Mouse (Mus musculus) hindbrain, embryonic 13.5 days (tissue): ENCODE measurements around the gene Spi1. TPM values are rescaled to one million over a fixed set of nuclear protein-coding genes. Genes with fewer than 3 reads are reported as not detected.

Source experiments
- ATAC-seq: fragments of 200-750 bp; cut with Nextera tagmentation; 2 replicates; pipeline ENCODE4 v1.8.0; 2017; ENCODE audit warnings: moderate TSS enrichment; ENCODE audit not compliant: low FRiP score
- H3K27ac ChIP-seq: fragments of 300-500 bp; sonication (generic); 2 replicates; pipeline ENCODE4 v1.5.1; 2015; ENCODE audit warnings: inconsistent platforms, mild to moderate bottlenecking, moderate library complexity
- H3K27me3 ChIP-seq: fragments of 300-500 bp; sonication (generic); 2 replicates; pipeline ENCODE4 v1.6.1; 2015; ENCODE audit warnings: mild to moderate bottlenecking, inconsistent platforms
- H3K36me3 ChIP-seq: fragments of 300-500 bp; sonication (generic); 2 replicates; pipeline ENCODE4 v1.6.1; 2015; ENCODE audit warnings: mild to moderate bottlenecking, inconsistent platforms
- H3K4me1 ChIP-seq: fragments of 300-500 bp; sonication (generic); replicated peaks from 2 replicates; pipeline ENCODE4 v1.6.1; 2015; ENCODE audit warnings: inconsistent platforms
- H3K4me2 ChIP-seq: fragments of 300-500 bp; sonication (generic); 2 replicates; pipeline ENCODE4 v1.6.1; 2015; ENCODE audit warnings: inconsistent platforms, mild to moderate bottlenecking, moderate library complexity
- H3K4me3 ChIP-seq: fragments of 300-500 bp; sonication (generic); 2 replicates; pipeline ENCODE4 v1.5.1; 2015; ENCODE audit warnings: mild to moderate bottlenecking, inconsistent platforms
- H3K9ac ChIP-seq: fragments of 300-500 bp; sonication (generic); 2 replicates; pipeline ENCODE4 v1.6.1; 2015; ENCODE audit warnings: mild to moderate bottlenecking, inconsistent platforms
- H3K9me3 ChIP-seq: fragments of 300-500 bp; sonication (generic); 2 replicates; pipeline ENCODE4 v1.6.1; 2016; ENCODE audit warnings: inconsistent platforms
- WGBS: fragments of 180-500 bp; shearing (Covaris S2); methylation state at CpG from one replicate; pipeline ENCODE4 v1.1.7; 2015; 5-methylcytosine and 5-hydroxymethylcytosine counted together
- polyA plus RNA-seq: library from polyadenylated mRNA; unstranded; fragments of >200 nt; fragmentation: Nextera tagmentation; extraction: Ambion mirVana; gene quantifications from 2 replicates; pipeline ENCODE4 v1.2.1, GENCODE M21; 2015

Gene Spi1
- polyA plus RNA-seq, 1 experiment from 2014 or later = 3.9 TPM

DNA sequence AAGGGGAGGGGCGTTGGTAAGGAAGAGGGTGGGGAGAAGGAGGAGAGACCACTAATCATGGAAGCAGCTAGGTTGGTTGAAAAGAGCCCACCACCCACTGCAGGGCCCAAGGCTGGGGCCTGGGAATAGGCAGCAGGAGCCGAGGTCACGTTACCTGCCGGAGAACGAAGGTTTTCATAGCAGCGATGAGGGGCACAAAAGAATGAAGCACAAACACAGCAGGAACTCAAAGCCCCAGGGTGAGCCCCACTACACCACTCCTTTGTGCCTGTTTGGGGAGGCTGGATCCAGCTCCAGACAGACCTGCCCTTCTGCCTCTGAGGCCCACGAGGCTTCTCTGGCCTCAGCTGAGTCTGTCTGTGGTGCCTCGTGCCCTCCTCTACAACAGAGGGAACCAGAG lies 57.6 kb downstream of the Spi1 start:
- no peaks in the 10 kb centered on the region for H3K27me3 ChIP-seq
- H3K4me2 ChIP-seq = no peak overlapping the region
- H3K4me1 ChIP-seq = no peaks in the 10 kb centered on the region
- ATAC-seq = no peak
- no peak overlapping the region for H3K27ac ChIP-seq
- 78% methylated on average over 8 of the region's 8 CpGs for WGBS
- H3K4me3 ChIP-seq = no peak overlapping the region
- peaks cover 88% of the 10 kb centered on the region for H3K36me3 ChIP-seq
- H3K9ac ChIP-seq = no peak overlapping the region
- no peaks in the 10 kb centered on the region for H3K9me3 ChIP-seq

DNA sequence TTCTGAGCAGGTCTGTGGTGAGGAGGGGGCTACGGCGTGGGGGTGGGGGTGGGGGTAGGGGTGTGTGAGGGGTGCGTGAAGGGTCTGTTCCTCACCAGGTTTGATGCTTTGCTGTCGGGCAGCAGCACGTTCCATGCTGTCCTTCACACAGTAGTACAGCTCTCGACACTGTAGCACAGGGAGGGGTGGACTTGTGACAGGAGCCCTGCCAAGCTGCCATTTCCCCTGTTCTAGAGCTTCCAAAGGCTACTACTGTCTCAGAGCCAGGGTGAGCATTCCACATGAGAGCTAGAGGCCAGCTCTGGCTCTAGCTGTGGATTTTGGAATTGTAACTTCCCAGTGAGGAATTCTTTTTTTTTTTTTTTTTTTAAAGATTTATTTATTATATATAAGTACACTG lies 60.7 kb downstream of the Spi1 start:
- no peak overlapping the region for H3K4me3 ChIP-seq
- ATAC-seq = no peak
- 89% methylated on average over 6 of the region's 6 CpGs for WGBS
- H3K9ac ChIP-seq = no peak overlapping the region
- peaks cover 98% of the 10 kb centered on the region for H3K36me3 ChIP-seq
- no peaks in the 10 kb centered on the region for H3K4me1 ChIP-seq
- no peak overlapping the region for H3K27ac ChIP-seq
- no peaks in the 10 kb centered on the region for H3K27me3 ChIP-seq
- H3K4me2 ChIP-seq = no peak overlapping the region
- no peaks in the 10 kb centered on the region for H3K9me3 ChIP-seq

DNA sequence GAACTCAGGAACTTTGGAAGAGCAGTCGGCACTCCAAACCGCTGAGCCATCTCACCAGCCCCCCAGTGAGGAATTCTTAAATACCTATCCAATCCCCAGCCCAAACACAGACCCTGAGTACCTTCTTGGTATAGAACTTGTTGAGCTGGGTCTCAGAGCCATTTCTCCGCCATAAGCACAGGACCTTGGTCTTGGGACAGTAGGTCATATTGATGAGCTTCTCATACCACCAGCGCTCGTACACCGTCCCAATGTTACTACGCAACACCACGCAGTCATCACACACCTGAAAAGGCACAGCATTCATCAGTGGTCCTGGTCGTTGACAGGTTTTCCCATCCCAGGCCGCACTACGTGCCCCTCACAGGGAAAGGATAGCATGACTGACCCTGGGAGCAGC lies 61.2 kb downstream of the Spi1 start:
- Histone ChIP-seq H3K4me3 (no peak overlapping the region), H3K4me1 (no peaks in the 10 kb centered on the region), H3K9ac (no peak overlapping the region), H3K27me3 (no peaks in the 10 kb centered on the region), H3K27ac (no peak overlapping the region), H3K4me2 (no peak overlapping the region), H3K36me3 (peaks cover 96% of the 10 kb centered on the region), H3K9me3 (no peaks in the 10 kb centered on the region)
- WGBS = 98% methylated on average over 11 of the region's 11 CpGs
- no peak for ATAC-seq

DNA sequence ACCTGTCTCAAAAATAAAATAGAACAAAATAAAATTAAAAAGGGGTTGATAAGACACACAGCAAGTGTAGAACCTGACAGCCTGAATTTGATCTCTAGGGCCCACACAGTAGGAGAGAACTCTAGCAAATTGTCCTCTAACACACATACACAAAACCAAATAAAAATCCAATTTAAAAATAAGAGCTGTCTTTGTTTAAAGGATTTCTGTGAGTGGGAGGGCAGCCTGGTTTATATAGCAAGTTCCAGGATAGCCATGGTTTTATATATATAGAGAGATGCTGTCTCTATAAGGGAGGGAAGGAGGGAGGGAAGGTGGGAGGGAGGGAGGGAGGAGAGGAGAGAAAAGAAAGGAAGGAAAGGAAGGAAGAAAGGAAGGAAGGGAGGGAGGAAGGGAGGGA lies 65.9 kb downstream of the Spi1 start:
- Histone ChIP-seq H3K9me3 (no peaks in the 10 kb centered on the region), H3K4me3 (no peak overlapping the region), H3K27ac (no peak overlapping the region), H3K9ac (no peak overlapping the region), H3K4me2 (no peak overlapping the region), H3K4me1 (no peaks in the 10 kb centered on the region), H3K27me3 (no peaks in the 10 kb centered on the region), H3K36me3 (peaks cover 88% of the 10 kb centered on the region)
- no peak for ATAC-seq

DNA sequence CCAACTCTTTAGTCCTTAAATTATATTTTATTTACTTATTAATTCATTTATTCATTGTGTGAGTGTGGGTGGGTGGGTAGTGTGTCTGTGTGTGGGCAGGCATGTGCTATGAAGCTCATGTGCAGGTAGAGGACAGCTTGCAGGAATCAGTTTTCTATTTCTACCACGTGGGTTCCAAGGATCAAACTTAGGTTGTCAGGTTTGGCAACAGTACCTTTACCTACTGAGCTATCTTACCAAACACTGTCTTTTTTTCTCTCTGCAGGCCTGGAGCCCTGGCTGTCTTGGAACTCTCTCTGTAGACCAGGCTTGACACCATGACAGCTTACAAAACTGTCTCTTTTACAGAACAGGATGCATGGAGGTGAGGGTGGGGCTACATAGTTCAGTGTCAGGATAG lies 69.1 kb downstream of the Spi1 start:
- Histone ChIP-seq H3K27me3 (no peaks in the 10 kb centered on the region), H3K4me1 (no peaks in the 10 kb centered on the region), H3K4me2 (no peak overlapping the region), H3K27ac (no peak overlapping the region), H3K9ac (no peak overlapping the region), H3K36me3 (peaks cover 85% of the 10 kb centered on the region), H3K4me3 (no peak overlapping the region), H3K9me3 (no peaks in the 10 kb centered on the region)
- 86% methylated on average over 1 of the region's 1 CpGs for WGBS
- ATAC-seq = no peak

DNA sequence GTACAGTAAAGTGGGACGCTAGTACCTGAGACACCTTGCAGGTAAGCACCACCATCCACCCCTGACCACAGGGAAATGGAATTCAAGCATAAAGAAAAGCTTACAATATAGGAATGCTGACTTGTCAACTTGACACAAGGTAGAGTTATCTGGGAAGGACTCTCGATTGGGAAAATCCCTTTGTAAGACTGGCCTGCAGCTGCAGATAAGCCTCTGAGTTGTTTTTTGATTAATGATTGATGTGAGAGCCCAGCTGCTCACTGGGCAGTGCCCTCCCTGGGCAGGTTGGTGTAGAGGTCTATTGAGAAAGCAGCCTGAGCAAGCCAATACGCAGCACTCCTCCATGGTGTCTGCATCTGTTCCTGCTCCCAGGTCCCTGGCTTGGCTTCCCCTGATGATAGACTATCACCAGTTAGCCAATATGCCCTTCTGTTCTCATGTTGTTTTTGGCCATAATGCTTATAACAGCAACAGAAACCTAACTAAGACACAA lies 70.7 kb downstream of the Spi1 start:
- no peak overlapping the region for H3K4me3 ChIP-seq
- H3K9ac ChIP-seq = no peak overlapping the region
- peaks cover 87% of the 10 kb centered on the region for H3K36me3 ChIP-seq
- no peaks in the 10 kb centered on the region for H3K27me3 ChIP-seq
- no peaks in the 10 kb centered on the region for H3K9me3 ChIP-seq
- no peak overlapping the region for H3K4me2 ChIP-seq
- no peak for ATAC-seq
- no peak overlapping the region for H3K27ac ChIP-seq
- 86% methylated on average over 3 of the region's 3 CpGs for WGBS
- no peaks in the 10 kb centered on the region for H3K4me1 ChIP-seq

DNA sequence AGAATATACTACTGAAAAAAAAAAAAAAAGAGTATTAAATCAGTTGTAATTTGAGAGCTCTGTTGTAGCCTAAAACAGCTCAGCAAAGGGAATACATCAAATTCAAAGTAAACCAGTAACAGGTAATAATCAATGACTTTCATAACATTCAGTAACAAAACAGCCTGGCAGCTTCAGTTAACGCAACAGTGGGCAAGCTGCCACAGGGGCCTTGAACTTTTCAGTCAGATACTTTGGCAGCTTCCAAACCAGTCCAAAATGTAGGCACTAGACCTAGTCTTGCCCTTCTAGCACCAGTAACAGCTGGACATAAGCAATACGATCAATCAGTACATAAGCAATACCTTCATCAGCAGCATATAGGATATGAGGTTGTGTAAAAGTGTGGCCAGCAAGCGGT lies 71.9 kb downstream of the Spi1 start:
- Histone ChIP-seq H3K4me3 (no peak overlapping the region), H3K36me3 (peaks cover 86% of the 10 kb centered on the region), H3K9ac (no peak overlapping the region), H3K27ac (no peak overlapping the region), H3K9me3 (no peaks in the 10 kb centered on the region), H3K4me2 (no peak overlapping the region), H3K27me3 (no peaks in the 10 kb centered on the region), H3K4me1 (no peaks in the 10 kb centered on the region)
- 95% methylated on average over 3 of the region's 3 CpGs for WGBS
- no peak for ATAC-seq

DNA sequence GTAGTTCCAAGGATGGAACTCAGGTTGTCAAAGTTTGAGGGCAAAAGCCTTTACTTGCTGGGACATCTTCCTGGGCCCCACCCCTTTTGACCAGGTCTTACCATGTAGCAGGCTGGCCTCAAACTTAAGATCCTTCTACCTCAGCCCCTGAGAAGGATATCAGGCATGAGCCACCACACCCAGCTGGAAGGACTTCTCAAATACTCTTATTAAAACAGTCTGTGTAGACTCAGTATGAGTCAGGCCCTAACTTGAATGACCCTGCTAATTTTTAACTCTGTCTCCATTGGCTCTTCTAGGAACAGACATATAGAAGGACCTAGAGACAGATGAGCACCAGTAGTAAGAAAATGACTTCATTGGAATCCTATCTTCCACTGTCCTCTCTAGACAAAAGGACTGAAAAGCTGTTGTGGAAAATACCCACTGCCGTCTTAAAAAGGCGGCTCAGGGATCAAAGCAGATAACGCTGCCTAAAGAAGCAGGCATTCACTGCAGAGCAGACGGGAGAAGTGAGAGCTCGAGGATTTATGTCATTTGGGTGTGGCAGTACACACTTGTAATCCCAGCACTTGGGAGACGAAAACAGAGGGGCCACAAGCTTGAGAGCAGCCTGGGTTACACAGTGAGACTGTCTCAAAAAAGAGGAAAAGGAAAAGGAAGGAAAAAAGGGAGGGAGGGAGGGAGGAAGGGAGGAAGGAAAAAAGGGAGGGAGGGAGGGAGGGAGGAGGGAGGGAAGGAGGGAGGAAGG lies 75.0 kb downstream of the Spi1 start:
- H3K9ac ChIP-seq = no peak overlapping the region
- no peaks in the 10 kb centered on the region for H3K4me1 ChIP-seq
- H3K4me3 ChIP-seq = no peak overlapping the region
- no peaks in the 10 kb centered on the region for H3K9me3 ChIP-seq
- no peak overlapping the region for H3K27ac ChIP-seq
- peaks cover 90% of the 10 kb centered on the region for H3K36me3 ChIP-seq
- no peak for ATAC-seq
- H3K4me2 ChIP-seq = no peak overlapping the region
- H3K27me3 ChIP-seq = no peaks in the 10 kb centered on the region
- 28% methylated on average over 6 of the region's 6 CpGs for WGBS

DNA sequence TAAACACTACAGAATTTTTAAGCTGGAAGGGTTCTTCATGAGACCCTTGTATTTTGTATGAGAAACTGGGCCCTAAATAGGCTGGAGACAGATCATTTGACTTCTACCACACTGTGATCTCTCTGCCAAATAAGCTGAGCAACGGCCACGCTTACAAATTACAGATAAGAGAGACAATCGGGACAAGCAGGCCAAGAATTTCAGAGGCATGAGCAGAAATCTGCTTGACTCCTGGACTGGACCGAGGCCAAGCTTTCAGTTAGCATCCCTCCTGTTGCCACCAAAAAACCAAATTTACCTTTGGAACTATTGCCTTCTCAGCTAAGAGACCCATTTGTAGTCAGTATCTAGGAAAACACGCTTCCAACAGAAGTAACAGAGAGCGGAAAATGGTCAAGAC lies 78.4 kb downstream of the Spi1 start:
- 93% methylated on average over 6 of the region's 6 CpGs for WGBS

DNA sequence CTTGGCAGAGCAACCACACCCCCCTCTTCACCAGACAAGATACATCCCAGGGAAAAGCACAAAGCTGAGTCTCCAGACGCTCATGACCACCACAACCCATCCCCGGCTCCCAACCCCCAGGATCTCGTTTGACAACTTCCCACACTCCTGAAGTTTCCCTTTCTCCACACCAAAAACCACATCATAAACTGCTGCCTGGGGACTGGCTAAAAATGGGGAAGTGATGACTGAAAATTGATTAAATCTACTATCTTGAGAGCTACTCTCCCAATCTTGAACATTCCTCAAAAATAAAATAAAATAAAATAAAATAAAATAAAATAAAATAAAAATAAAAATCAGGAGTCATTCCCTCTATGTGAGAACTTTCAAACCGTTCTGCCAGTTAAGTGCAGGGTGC lies 80.8 kb downstream of the Spi1 start:
- no peaks in the 10 kb centered on the region for H3K4me1 ChIP-seq
- H3K36me3 ChIP-seq = peaks cover 91% of the 10 kb centered on the region
- H3K9ac ChIP-seq = no peak overlapping the region
- ATAC-seq = no peak
- no peaks in the 10 kb centered on the region for H3K9me3 ChIP-seq
- no peak overlapping the region for H3K27ac ChIP-seq
- no peaks in the 10 kb centered on the region for H3K27me3 ChIP-seq
- 92% methylated on average over 4 of the region's 4 CpGs for WGBS
- no peak overlapping the region for H3K4me2 ChIP-seq
- no peak overlapping the region for H3K4me3 ChIP-seq

More for the DNA sequence above, 78.4 kb downstream of the Spi1 start:
- Histone ChIP-seq H3K9ac (no peak overlapping the region), H3K27me3 (no peaks in the 10 kb centered on the region), H3K4me2 (no peak overlapping the region), H3K4me1 (no peaks in the 10 kb centered on the region), H3K27ac (no peak overlapping the region), H3K9me3 (no peaks in the 10 kb centered on the region), H3K4me3 (no peak overlapping the region), H3K36me3 (peaks cover 92% of the 10 kb centered on the region)
- no peak for ATAC-seq

DNA sequence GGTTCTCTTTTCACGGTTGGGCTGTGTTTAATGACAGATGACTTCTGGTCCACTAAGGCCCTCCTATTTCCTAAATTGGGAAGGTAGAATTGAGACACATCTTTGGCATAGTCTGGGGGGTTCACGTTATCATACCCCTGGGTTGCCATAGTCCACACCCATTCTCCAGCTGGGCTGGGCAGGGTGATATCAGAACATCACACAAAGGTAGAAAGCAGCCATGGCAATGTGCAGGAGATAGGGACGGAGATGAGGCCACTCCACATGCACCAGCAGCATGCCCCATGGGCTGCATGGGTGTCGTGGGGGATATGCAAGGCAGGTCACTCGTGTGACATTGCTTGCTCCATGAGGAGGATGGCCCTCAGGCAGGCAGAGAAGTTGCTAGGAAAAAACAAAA lies 81.3 kb downstream of the Spi1 start:
- Histone ChIP-seq H3K9ac (no peak overlapping the region), H3K9me3 (no peaks in the 10 kb centered on the region), H3K4me2 (no peak overlapping the region), H3K27ac (no peak overlapping the region), H3K27me3 (no peaks in the 10 kb centered on the region), H3K36me3 (peaks cover 92% of the 10 kb centered on the region), H3K4me1 (no peaks in the 10 kb centered on the region), H3K4me3 (no peak overlapping the region)
- 95% methylated on average over 5 of the region's 5 CpGs for WGBS
- ATAC-seq = no peak

DNA sequence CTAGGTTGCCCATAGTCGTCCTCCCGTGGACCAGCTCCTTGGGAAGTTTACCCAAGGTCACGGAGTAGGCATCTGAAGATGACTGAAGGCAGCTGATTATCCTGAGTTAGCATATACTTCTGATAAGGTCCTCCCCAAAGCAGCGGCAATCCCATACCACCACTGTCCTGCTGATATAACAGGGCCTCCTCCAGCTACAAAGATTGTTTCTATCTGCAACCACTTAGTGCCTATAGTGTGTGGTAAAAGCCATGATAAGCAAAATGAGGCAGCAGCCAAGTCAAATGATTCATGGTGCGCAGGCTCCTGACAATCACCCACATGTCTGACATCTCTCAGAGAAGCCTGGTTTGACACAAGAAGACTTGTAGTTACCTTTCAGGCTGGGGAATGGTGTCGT lies 82.8 kb downstream of the Spi1 start:
- no peak overlapping the region for H3K4me2 ChIP-seq
- no peaks in the 10 kb centered on the region for H3K4me1 ChIP-seq
- H3K27ac ChIP-seq = no peak overlapping the region
- H3K9me3 ChIP-seq = no peaks in the 10 kb centered on the region
- peaks cover 96% of the 10 kb centered on the region for H3K36me3 ChIP-seq
- no peaks in the 10 kb centered on the region for H3K27me3 ChIP-seq
- H3K4me3 ChIP-seq = no peak overlapping the region
- WGBS = 94% methylated on average over 6 of the region's 6 CpGs
- no peak for ATAC-seq
- H3K9ac ChIP-seq = no peak overlapping the region
